Mouse (Mus musculus): ENCODE data around the gene Mrpl24.

- TF ChIP-seq POLR2A (IDR thresholded peaks at IDR 0.05; ENCODE audit: low read depth, low read length) (no peak), CTCF (conservative IDR thresholded peaks at IDR 0.05; ENCODE audit: insufficient read depth, insufficient read length, low read depth, low read length) (no peak)
Observed at GRCm38 (mm10) chr3:87906981-87907857, 12.1 kb upstream of the Mrpl24 start.

Measured in kidney, adult 2 months (tissue).